In genomic region chr6:82917076-82917777, GRCm38 (mm10) we compare ENCODE assay signal across 9 mouse cellular contexts. TPM values are rescaled to one million over a fixed set of nuclear protein-coding genes. Genes with fewer than 3 reads are reported as not detected.
DNase-seq lines count a peak whose midpoint lies in the region; ATAC-seq and TF ChIP-seq lines count a peak whose summit lies in the region.
"Had no signal": no experiment of that assay in that cellular context is flagged by ENCODE, and none has a peak within 500 bp of the region (broad histone marks: within the 10 kb centered on the region; RNA-seq: fewer than 3 reads in every experiment).

No protein-coding gene starts in this region.

- no peak overlapping the region for H3K27ac ChIP-seq in gastrocnemius, adult 2 months
- H3K27ac ChIP-seq: liver, embryonic 15.5 days had no signal

- no peak for ATAC-seq in megakaryocyte, adult 5-6 weeks (ENCODE audit: poor library complexity, severe bottlenecking)
- no peak for ATAC-seq in activated CD4-positive, CD25-positive, alpha-beta regulatory T cell, adult 4 months

- intact Hi-C loops in gastrocnemius, adult 2 months (cut with DNase I): no loop called here

- peak; percentile 25 for DNase-seq in gastrocnemius, adult 2 months
- DNase-seq in gastrocnemius, adult 18-20 months (ENCODE audit: low spot score): no peak
- peak; percentile 96 to 97 for DNase-seq in cerebellum, postnatal 14 days
- peak; percentile 92 for DNase-seq in layer of hippocampus, adult 9-11 months
- DNase-seq in retina, postnatal 1 day: peak; percentile 29
- DNase-seq in adrenal gland, adult 2 months: no peak

- no peak for TF ChIP-seq CTCF in gastrocnemius, adult 2 months (IDR thresholded peaks at IDR 0.05)

- peak overlapping the region; percentile 32; the same call in 1 of the 2 replicates for H3K4me3 ChIP-seq in gastrocnemius, adult 2 months
- H3K4me3 ChIP-seq: liver, embryonic 15.5 days had no signal

RNA-seq across cellular contexts. Expression of gene Sema4f, which starts 22.3 kb away (rescaled TPM):
- total RNA-seq in gastrocnemius, adult 2 months (2021): under 1 TPM in 1 of 2 experiments, not detected in 1; 0.05 TPM
- total RNA-seq in gastrocnemius, adult 18-20 months (2021): under 1 TPM in 1 of 2 experiments, not detected in 1; 0.07 TPM
- 1.4 and 2.5 TPM in 2 replicates for total RNA-seq in megakaryocyte, adult 5-6 weeks (2015)
- total RNA-seq in megakaryocyte, adult 5-6 weeks (2017): 0.29 and 1.6 TPM in 2 replicates
- 1 to 10 TPM; 2.7 to 3.8 TPM for polyA plus RNA-seq in activated CD4-positive, CD25-positive, alpha-beta regulatory T cell, adult 4 months (2017; shearing (Covaris generic))
- total RNA-seq in adrenal gland, adult 2 months (2021): 1 to 10 TPM in 1 of 2 experiments, under 1 TPM in 1; 0.52 to 1.2 TPM
- 1.1 and 1.3 TPM in 2 replicates for polyA plus RNA-seq in adrenal gland, adult 2 months (2012; rRNA removed)

RNA-seq across cellular contexts. Expression of gene M1ap, which starts 29.5 kb away (rescaled TPM):
- under 1 TPM in 1 of 2 experiments, not detected in 1; 0.45 TPM for total RNA-seq in gastrocnemius, adult 2 months (2021)
- total RNA-seq in gastrocnemius, adult 18-20 months (2021): not detected
- total RNA-seq in megakaryocyte, adult 5-6 weeks (2015): 0.98 and 1.1 TPM in 2 replicates
- total RNA-seq in megakaryocyte, adult 5-6 weeks (2017): 1.5 and 3.5 TPM in 2 replicates
- 1 to 10 TPM in 1 of 2 experiments, under 1 TPM in 1; 0.74 to 1.4 TPM for polyA plus RNA-seq in activated CD4-positive, CD25-positive, alpha-beta regulatory T cell, adult 4 months (2017; shearing (Covaris generic))
- total RNA-seq in adrenal gland, adult 2 months (2021): not detected
- polyA plus RNA-seq in adrenal gland, adult 2 months (2012; rRNA removed): 0.07 TPM in 1 of 2 replicates, not detected in the other

Comparison
In these comparisons a context has a peak if more than half of its experiments do, and no peak if none do; other contexts are left out.
1. DNase-seq: peak in gastrocnemius, adult 2 months (single experiment), cerebellum, postnatal 14 days (2 of 2), layer of hippocampus, adult 9-11 months (single experiment) and retina, postnatal 1 day (single experiment); none in gastrocnemius, adult 18-20 months (single experiment) and adrenal gland, adult 2 months (single experiment).